Mouse (Mus musculus): Measurements from ENCODE around the gene Slc16a5. TPM values are rescaled to one million over a fixed set of nuclear protein-coding genes. Genes with fewer than 3 reads are reported as not detected.

Gene Slc16a5
- polyA plus RNA-seq, 1 experiment = 0.83 TPM

DNA sequence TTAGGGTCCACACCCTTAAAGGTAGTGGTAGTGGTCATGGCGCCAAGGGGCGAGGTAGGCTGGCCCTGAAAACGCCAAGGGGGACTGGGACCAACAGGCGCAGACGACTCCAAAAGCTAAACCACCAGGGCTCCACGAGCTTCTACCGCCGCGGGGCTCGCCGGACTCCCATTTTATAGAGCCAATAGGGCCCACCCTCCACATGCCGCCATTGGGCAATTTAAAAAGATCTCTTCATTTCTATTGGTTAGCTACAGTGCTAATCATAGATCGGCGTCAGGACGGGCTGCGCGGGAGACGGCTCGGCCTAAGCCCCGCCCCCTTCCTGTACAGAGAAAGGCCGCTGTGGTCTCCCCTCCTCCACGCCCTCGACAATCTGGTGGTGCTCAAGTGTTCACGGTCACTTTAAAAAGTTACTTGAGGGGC is 52.0 kb downstream of the Slc16a5 start, which contains the start of gene Jpt1:
Gene Jpt1, minus strand, starts transcription at position 150 of the 426 bp plus-strand sequence.
- DNase-seq (ENCODE audit: low spot score) = peak; percentile 97

DNA sequence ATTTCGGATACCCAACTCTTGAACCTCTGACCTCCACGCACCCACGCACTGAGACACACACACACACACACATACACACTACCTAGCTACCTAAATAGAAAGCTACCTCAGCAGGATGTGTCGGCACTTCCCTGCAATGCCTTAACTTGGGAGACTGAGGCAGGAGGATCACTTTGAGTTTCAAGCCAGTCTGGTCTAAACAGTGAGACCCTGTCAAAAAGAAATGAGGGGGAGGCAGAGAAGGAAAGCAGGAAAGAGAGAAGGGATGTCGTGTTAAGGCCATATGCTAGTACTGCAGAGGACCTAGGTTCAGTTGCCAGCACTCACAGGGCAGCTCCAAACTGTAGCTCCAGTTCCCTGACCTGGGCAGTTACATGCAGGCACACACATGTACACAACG is 52.7 kb downstream of the Slc16a5 start:
- no peak for DNase-seq (ENCODE audit: low spot score)

- no peak for DNase-seq (ENCODE audit: low spot score)
These were observed 54.7 kb downstream of the Slc16a5 start for GRCm38 (mm10) chr11:115516942-115517341.

- no peak for DNase-seq (ENCODE audit: low spot score)
These were observed 56.4 kb downstream of the Slc16a5 start for GRCm38 (mm10) chr11:115518693-115519092.

DNA sequence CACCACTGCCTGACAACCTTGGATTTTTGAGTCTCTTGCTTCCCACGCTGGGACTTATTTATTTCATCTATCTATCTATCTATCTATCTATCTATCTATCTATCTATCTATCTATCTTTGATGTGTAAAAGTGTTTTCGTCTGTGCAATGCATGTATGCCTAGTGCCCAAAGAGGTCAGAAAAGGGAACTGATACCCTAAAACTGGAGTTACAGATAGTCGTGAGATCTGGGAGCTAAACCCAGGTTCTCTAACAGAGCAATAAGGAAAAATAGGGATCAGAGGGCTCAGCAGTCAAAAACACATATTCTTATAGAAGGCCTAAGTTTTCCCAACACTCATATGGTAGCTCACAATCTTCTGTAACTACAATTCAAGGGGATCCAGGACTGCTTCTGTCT is 57.3 kb downstream of the Slc16a5 start:
- no peak for DNase-seq (ENCODE audit: low spot score)

GRCm38 (mm10) chr11:115520218-115520617 is 57.9 kb downstream of the Slc16a5 start:
- no peak for DNase-seq (ENCODE audit: low spot score)

GRCm38 (mm10) chr11:115521080-115521479 is 58.8 kb downstream of the Slc16a5 start:
- no peak for DNase-seq (ENCODE audit: low spot score)

DNA sequence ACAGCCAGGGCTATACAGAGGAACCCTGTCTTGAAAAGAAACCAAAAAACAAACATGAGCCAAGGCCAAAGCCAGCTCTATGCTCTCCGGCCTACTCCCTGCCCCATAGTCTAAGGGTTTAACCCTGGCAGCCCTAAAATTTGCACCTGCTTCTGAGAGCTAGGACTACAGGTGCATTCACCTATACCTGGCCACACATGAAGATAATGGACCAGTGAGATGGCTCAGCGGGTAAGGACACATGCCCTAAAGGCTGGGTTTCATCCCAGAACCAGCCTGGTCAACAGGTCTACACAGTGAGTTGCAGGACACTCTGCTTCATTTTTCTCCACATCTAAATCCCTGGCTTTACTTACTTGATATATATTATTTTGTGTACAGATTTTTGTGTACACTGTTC is 60.0 kb downstream of the Slc16a5 start:
- no peak for DNase-seq (ENCODE audit: low spot score)

DNA sequence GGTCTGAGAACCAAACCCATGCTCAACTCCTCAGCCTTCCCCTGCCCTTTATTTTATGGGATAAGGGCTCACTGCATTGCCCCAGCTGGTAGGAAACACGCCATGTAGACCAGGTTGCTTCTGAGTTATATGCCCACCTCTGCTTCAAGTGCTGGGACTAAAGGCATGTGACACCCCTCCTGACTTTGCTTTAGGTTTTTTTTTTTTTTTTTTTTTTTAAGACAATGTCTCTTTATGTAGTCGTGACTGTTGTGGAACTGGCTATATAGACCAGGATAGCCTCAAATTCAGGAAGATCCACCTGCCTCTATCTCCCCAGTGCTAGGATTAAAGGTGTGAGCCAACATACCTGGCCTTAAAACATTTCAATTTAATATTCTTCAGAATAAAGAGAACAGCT is 60.4 kb downstream of the Slc16a5 start:
- no peak for DNase-seq (ENCODE audit: low spot score)

Other genes with a start within 250 kb of the Slc16a5 start
- 0.74 and 1.0 TPM in 2 replicates for gene Grin2c, start 195.2 kb upstream of the Slc16a5 start, polyA plus RNA-seq (2012; rRNA removed)
- 10.9 and 11.6 TPM in 2 replicates for gene Fdxr, start 185.4 kb upstream of the Slc16a5 start, polyA plus RNA-seq (2012; rRNA removed)
- 0.99 and 1.1 TPM in 2 replicates for gene Fads6, start 164.8 kb upstream of the Slc16a5 start, polyA plus RNA-seq (2012; rRNA removed)
- not detected in 2 replicates for gene Otop2, start 155.3 kb upstream of the Slc16a5 start, polyA plus RNA-seq (2012; rRNA removed)
- gene Ush1g, start 140.4 kb upstream of the Slc16a5 start, polyA plus RNA-seq (2012; rRNA removed) = not detected in 2 replicates
- not detected in 2 replicates for gene Otop3, start 127.7 kb upstream of the Slc16a5 start, polyA plus RNA-seq (2012; rRNA removed)
- gene Hid1, start 94.7 kb upstream of the Slc16a5 start, polyA plus RNA-seq (2012; rRNA removed) = 28.4 and 30.5 TPM in 2 replicates
- 10.8 and 11.9 TPM in 2 replicates for gene Cdr2l, start 80.6 kb upstream of the Slc16a5 start, polyA plus RNA-seq (2012; rRNA removed)
- 89.3 and 89.6 TPM in 2 replicates for gene Mrpl58, start 58.7 kb upstream of the Slc16a5 start, polyA plus RNA-seq (2012; rRNA removed)
- gene Atp5h, start 42.5 kb upstream of the Slc16a5 start, polyA plus RNA-seq (2012; rRNA removed) = 561 and 600 TPM in 2 replicates
- gene Kctd2, start 42.3 kb upstream of the Slc16a5 start, polyA plus RNA-seq (2012; rRNA removed) = 35.6 TPM in 2 replicates
- gene Trim80, start 21.9 kb upstream of the Slc16a5 start, polyA plus RNA-seq (2012; rRNA removed) = 0.04 and 0.09 TPM in 2 replicates
- 6.9 and 7.0 TPM in 2 replicates for gene Armc7, start 13.2 kb downstream of the Slc16a5 start, polyA plus RNA-seq (2012; rRNA removed)
- gene Nt5c, start 29.4 kb downstream of the Slc16a5 start, polyA plus RNA-seq (2012; rRNA removed) = 70.9 and 80.1 TPM in 2 replicates
- gene Jpt1, start 51.9 kb downstream of the Slc16a5 start, polyA plus RNA-seq (2012; rRNA removed) = 89.2 and 102 TPM in 2 replicates
- 274 and 303 TPM in 2 replicates for gene Sumo2, start 73.8 kb downstream of the Slc16a5 start, polyA plus RNA-seq (2012; rRNA removed)
- 54.2 and 77.1 TPM in 2 replicates for gene Nup85, start 102.0 kb downstream of the Slc16a5 start, polyA plus RNA-seq (2012; rRNA removed)
- gene Mrps7, start 141.5 kb downstream of the Slc16a5 start, polyA plus RNA-seq (2012; rRNA removed) = 36.1 and 39.5 TPM in 2 replicates
- 25.4 and 27.3 TPM in 2 replicates for gene Gga3, start 141.6 kb downstream of the Slc16a5 start, polyA plus RNA-seq (2012; rRNA removed)
- gene Mif4gd, start 150.5 kb downstream of the Slc16a5 start, polyA plus RNA-seq (2012; rRNA removed) = 79.9 and 89.7 TPM in 2 replicates
- gene Slc25a19, start 165.8 kb downstream of the Slc16a5 start, polyA plus RNA-seq (2012; rRNA removed) = 30.0 and 31.7 TPM in 2 replicates
- gene Grb2, start 246.1 kb downstream of the Slc16a5 start, polyA plus RNA-seq (2012; rRNA removed) = 57.2 and 62.8 TPM in 2 replicates

Data from urinary bladder, adult 2 months (tissue).